12 mouse cellular contexts compared by ENCODE assay signal in the genomic region with DNA sequence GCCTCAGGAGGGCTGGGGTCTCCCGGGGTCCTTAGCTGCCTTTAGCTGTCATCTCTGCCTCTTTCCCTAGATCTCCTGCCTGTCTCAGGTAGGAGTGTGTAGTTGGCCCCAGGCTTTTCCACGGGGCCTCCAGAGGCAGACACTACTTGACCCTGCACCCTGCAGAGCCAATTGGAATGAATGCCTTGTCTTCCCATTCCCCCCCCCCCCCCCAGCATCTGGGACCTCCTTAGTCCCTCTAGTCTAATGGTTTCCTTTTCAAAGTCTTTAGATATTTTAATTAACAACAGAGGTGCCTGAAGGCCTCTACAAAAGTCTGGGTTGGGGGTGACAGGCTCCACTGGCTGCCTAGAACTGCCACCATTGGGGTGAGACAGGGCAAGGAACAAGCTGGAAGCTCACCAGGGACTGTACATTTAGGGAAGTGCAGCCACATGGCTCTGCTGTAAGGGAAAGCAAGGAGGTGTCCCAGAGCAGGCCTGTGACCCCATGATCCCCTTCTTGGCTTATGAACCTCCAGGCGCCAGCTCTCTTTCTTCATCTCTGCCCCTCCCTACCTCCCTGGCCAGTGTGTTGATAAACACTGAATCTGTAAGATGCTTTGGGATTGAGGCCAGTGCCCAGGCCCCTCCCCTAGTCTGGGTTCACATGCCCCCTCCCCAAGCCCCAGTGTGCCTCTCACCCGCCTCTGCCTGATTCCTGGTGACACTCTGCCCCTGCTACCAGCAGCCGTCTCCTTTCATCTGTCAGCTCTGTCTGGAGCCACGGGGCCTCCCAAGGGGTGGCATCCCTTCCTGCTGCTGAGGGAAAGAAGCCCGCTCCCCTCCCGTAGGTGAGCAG. TPM values are rescaled to one million over a fixed set of nuclear protein-coding genes. Genes with fewer than 3 reads are reported as not detected.
DNase-seq lines count a peak whose midpoint lies in the region; ATAC-seq and TF ChIP-seq lines count a peak whose summit lies in the region.
"Had no signal": no experiment of that assay in that cellular context is flagged by ENCODE, and none has a peak within 500 bp of the region (broad histone marks: within the 10 kb centered on the region; RNA-seq: fewer than 3 reads in every experiment).

No protein-coding gene starts in this region.

- TF ChIP-seq POLR2A in limb, embryonic 14.5 days (IDR thresholded peaks at IDR 0.05; ENCODE audit: borderline replicate concordance, extremely low read depth, insufficient read depth, insufficient read length) = no peak

- H3K36me3 ChIP-seq in forebrain, embryonic 12.5 days (replicated peaks) = peaks cover 53% of the 10 kb centered on the region
- H3K36me3 ChIP-seq in forebrain, embryonic 16.5 days (ENCODE audit: control insufficient read depth, insufficient read depth) = peaks cover 7% of the 10 kb centered on the region; the same call in 1 of the 2 replicates
- peaks cover 51% of the 10 kb centered on the region for H3K36me3 ChIP-seq in limb, embryonic 14.5 days (ENCODE audit: control insufficient read depth, insufficient read depth, low read length)
- peaks cover 14% of the 10 kb centered on the region for H3K36me3 ChIP-seq in stomach, embryonic 14.5 days (ENCODE audit: control insufficient read depth, insufficient read depth, low read length)

- H3K9ac ChIP-seq in forebrain, embryonic 12.5 days = peak overlapping the region; percentile 44; the same call in 1 of the 2 replicates
- no peak overlapping the region for H3K9ac ChIP-seq in forebrain, embryonic 16.5 days (replicated peaks; ENCODE audit: low read depth, low read length)
- H3K9ac ChIP-seq in limb, embryonic 14.5 days (ENCODE audit: low read depth, low read length, severe bottlenecking) = peak overlapping the region; percentile 28
- no peak overlapping the region for H3K9ac ChIP-seq in stomach, embryonic 14.5 days (replicated peaks; ENCODE audit: low read depth, low read length)
- H3K9ac ChIP-seq: liver, embryonic 14.5 days had no signal

- H3K27ac ChIP-seq in forebrain, embryonic 12.5 days = peak overlapping the region; percentile 2; the same call in 1 of the 2 replicates
- no peak overlapping the region for H3K27ac ChIP-seq in forebrain, embryonic 16.5 days (ENCODE audit: low read length)
- H3K27ac ChIP-seq in limb, embryonic 14.5 days (replicated peaks; ENCODE audit: low read depth, low read length) = peak overlapping the region; percentile 45; the same call in 1 of the 2 replicates
- 0 out of 2 replicates have a peak overlapping the region, but pooled peaks have one; percentile 69 for H3K27ac ChIP-seq in stomach, embryonic 14.5 days (ENCODE audit: low read length)
- H3K27ac ChIP-seq: liver, embryonic 14.5 days had no signal

- 0 out of 2 replicates have a peak, but pooled peaks cover 8% of the 10 kb centered on the region for H3K27me3 ChIP-seq in forebrain, embryonic 12.5 days
- H3K27me3 ChIP-seq in forebrain, embryonic 16.5 days (replicated peaks; ENCODE audit: control insufficient read depth, insufficient read depth, low read length) = no peaks in the 10 kb centered on the region
- H3K27me3 ChIP-seq in limb, embryonic 14.5 days (ENCODE audit: control insufficient read depth, insufficient read depth, low read length) = no peaks in the 10 kb centered on the region
- no peaks in the 10 kb centered on the region for H3K27me3 ChIP-seq in stomach, embryonic 14.5 days (ENCODE audit: control insufficient read depth, insufficient read depth, low read length)

- peak; percentile 48 to 50 for DNase-seq in lung, adult 18-20 months
- DNase-seq in lung, postnatal 25 days (ENCODE audit: low spot score) = no peak
- no peak for DNase-seq in limb, embryonic 14.5 days (ENCODE audit: low spot score)
- no peak for DNase-seq in adrenal gland, postnatal 10 days
- no peak for DNase-seq in thymus, postnatal 0 days (ENCODE audit: low spot score)
- DNase-seq: adrenal gland, adult 2 months; cerebellum, postnatal 14 days; thymus, postnatal 25 days had no signal

- H3K4me3 ChIP-seq in forebrain, embryonic 12.5 days (replicated peaks) = no peak overlapping the region
- no peak overlapping the region for H3K4me3 ChIP-seq in forebrain, embryonic 16.5 days (replicated peaks; ENCODE audit: low read length)
- H3K4me3 ChIP-seq in limb, embryonic 14.5 days (replicated peaks; ENCODE audit: low read length) = no peak overlapping the region
- no peak overlapping the region for H3K4me3 ChIP-seq in stomach, embryonic 14.5 days (ENCODE audit: low read depth, low read length)

- 21% methylated on average over 8 of the region's 8 CpGs for WGBS in forebrain, embryonic 12.5 days
- 20% methylated on average over 8 of the region's 8 CpGs for WGBS in forebrain, embryonic 16.5 days
- 22% methylated on average over 7 of the region's 8 CpGs for WGBS in limb, embryonic 14.5 days
- 22% methylated on average over 8 of the region's 8 CpGs for WGBS in stomach, embryonic 14.5 days

- ATAC-seq in forebrain, embryonic 12.5 days (ENCODE audit: low FRiP score) = no peak
- ATAC-seq in forebrain, embryonic 16.5 days = no peak
- 0 out of 2 replicates have a peak, but pooled peaks have one; percentile 21 for ATAC-seq in limb, embryonic 14.5 days (ENCODE audit: low FRiP score, low read depth)
- ATAC-seq in stomach, embryonic 14.5 days (ENCODE audit: insufficient number of reproducible peaks, insufficient read depth, low FRiP score, low read depth) = no peak

- no peak overlapping the region for H3K4me2 ChIP-seq in forebrain, embryonic 12.5 days
- H3K4me2 ChIP-seq in forebrain, embryonic 16.5 days (ENCODE audit: low read length) = no peak overlapping the region
- no peak overlapping the region for H3K4me2 ChIP-seq in limb, embryonic 14.5 days (replicated peaks; ENCODE audit: low read depth, low read length, severe bottlenecking)
- H3K4me2 ChIP-seq in stomach, embryonic 14.5 days (replicated peaks; ENCODE audit: low read depth, low read length) = no peak overlapping the region

- H3K4me1 ChIP-seq in forebrain, embryonic 12.5 days = peaks cover 48% of the 10 kb centered on the region
- H3K4me1 ChIP-seq in forebrain, embryonic 16.5 days (replicated peaks; ENCODE audit: control insufficient read depth, insufficient read depth, low read length) = peaks cover 13% of the 10 kb centered on the region
- H3K4me1 ChIP-seq in limb, embryonic 14.5 days (ENCODE audit: control insufficient read depth, insufficient read depth, low read length) = peaks cover 31% of the 10 kb centered on the region
- H3K4me1 ChIP-seq in stomach, embryonic 14.5 days (ENCODE audit: control insufficient read depth, insufficient read depth, low read length) = peaks cover 46% of the 10 kb centered on the region

- no peaks in the 10 kb centered on the region for H3K9me3 ChIP-seq in forebrain, embryonic 12.5 days
- no peaks in the 10 kb centered on the region for H3K9me3 ChIP-seq in forebrain, embryonic 16.5 days (ENCODE audit: control insufficient read depth, low read length)
- no peaks in the 10 kb centered on the region for H3K9me3 ChIP-seq in limb, embryonic 14.5 days (ENCODE audit: control insufficient read depth, low read length)
- H3K9me3 ChIP-seq in stomach, embryonic 14.5 days (ENCODE audit: control insufficient read depth, low read depth, low read length) = no peaks in the 10 kb centered on the region

RNA-seq across cellular contexts. Expression of a gene that starts 8.8 kb away (rescaled TPM):
- 125 and 127 TPM in 2 replicates for polyA plus RNA-seq in forebrain, embryonic 12.5 days (2016; fragmentation: Nextera tagmentation; extraction: Ambion mirVana)
- polyA plus RNA-seq in forebrain, embryonic 16.5 days (2015; fragmentation: Nextera tagmentation; extraction: Ambion mirVana) = 82.8 and 95.0 TPM in 2 replicates
- 101 and 107 TPM in 2 replicates for polyA plus RNA-seq in limb, embryonic 14.5 days (2012; rRNA removed)
- polyA plus RNA-seq in limb, embryonic 14.5 days (2014; fragmentation: Nextera tagmentation; extraction: Ambion mirVana) = 159 and 161 TPM in 2 replicates
- polyA plus RNA-seq in stomach, embryonic 14.5 days (2014; fragmentation: Nextera tagmentation; extraction: Ambion mirVana) = 152 and 165 TPM in 2 replicates
- total RNA-seq in adrenal gland, postnatal 10 days (2021) = 10 to 100 TPM; 47.6 to 51.3 TPM
- 191 and 212 TPM in 2 replicates for polyA plus RNA-seq in thymus, postnatal 0 days (2015; fragmentation: Nextera tagmentation; extraction: Ambion mirVana)

RNA-seq across cellular contexts. Expression of a gene that starts 9.0 kb away (rescaled TPM):
- 73.8 and 74.7 TPM in 2 replicates for polyA plus RNA-seq in forebrain, embryonic 12.5 days (2016; fragmentation: Nextera tagmentation; extraction: Ambion mirVana)
- 91.0 and 118 TPM in 2 replicates for polyA plus RNA-seq in forebrain, embryonic 16.5 days (2015; fragmentation: Nextera tagmentation; extraction: Ambion mirVana)
- polyA plus RNA-seq in limb, embryonic 14.5 days (2012; rRNA removed) = 91.3 and 98.3 TPM in 2 replicates
- polyA plus RNA-seq in limb, embryonic 14.5 days (2014; fragmentation: Nextera tagmentation; extraction: Ambion mirVana) = 48.1 and 51.7 TPM in 2 replicates
- 48.6 and 55.2 TPM in 2 replicates for polyA plus RNA-seq in stomach, embryonic 14.5 days (2014; fragmentation: Nextera tagmentation; extraction: Ambion mirVana)
- total RNA-seq in adrenal gland, postnatal 10 days (2021) = 10 to 100 TPM; 20.0 to 27.4 TPM
- 32.6 and 33.5 TPM in 2 replicates for polyA plus RNA-seq in thymus, postnatal 0 days (2015; fragmentation: Nextera tagmentation; extraction: Ambion mirVana)

RNA-seq across cellular contexts. Expression of a gene that starts 16.6 kb away (rescaled TPM):
- 48.3 and 48.5 TPM in 2 replicates for polyA plus RNA-seq in forebrain, embryonic 12.5 days (2016; fragmentation: Nextera tagmentation; extraction: Ambion mirVana)
- 251 and 347 TPM in 2 replicates for polyA plus RNA-seq in forebrain, embryonic 16.5 days (2015; fragmentation: Nextera tagmentation; extraction: Ambion mirVana)
- 90.1 and 95.1 TPM in 2 replicates for polyA plus RNA-seq in limb, embryonic 14.5 days (2012; rRNA removed)
- 14.1 and 18.3 TPM in 2 replicates for polyA plus RNA-seq in limb, embryonic 14.5 days (2014; fragmentation: Nextera tagmentation; extraction: Ambion mirVana)
- 11.1 and 11.7 TPM in 2 replicates for polyA plus RNA-seq in stomach, embryonic 14.5 days (2014; fragmentation: Nextera tagmentation; extraction: Ambion mirVana)
- total RNA-seq in adrenal gland, postnatal 10 days (2021) = 1 to 10 TPM; 3.8 to 9.5 TPM
- 16.6 and 17.4 TPM in 2 replicates for polyA plus RNA-seq in thymus, postnatal 0 days (2015; fragmentation: Nextera tagmentation; extraction: Ambion mirVana)

RNA-seq across cellular contexts. Expression of a gene that starts 22.4 kb away (rescaled TPM):
- 9.1 and 9.2 TPM in 2 replicates for polyA plus RNA-seq in forebrain, embryonic 12.5 days (2016; fragmentation: Nextera tagmentation; extraction: Ambion mirVana)
- polyA plus RNA-seq in forebrain, embryonic 16.5 days (2015; fragmentation: Nextera tagmentation; extraction: Ambion mirVana) = 7.6 TPM in 2 replicates
- polyA plus RNA-seq in limb, embryonic 14.5 days (2012; rRNA removed) = 18.5 and 21.4 TPM in 2 replicates
- polyA plus RNA-seq in limb, embryonic 14.5 days (2014; fragmentation: Nextera tagmentation; extraction: Ambion mirVana) = 21.8 and 26.2 TPM in 2 replicates
- 33.2 TPM in 2 replicates for polyA plus RNA-seq in stomach, embryonic 14.5 days (2014; fragmentation: Nextera tagmentation; extraction: Ambion mirVana)
- 10 to 100 TPM; 33.0 to 37.3 TPM for total RNA-seq in adrenal gland, postnatal 10 days (2021)
- polyA plus RNA-seq in thymus, postnatal 0 days (2015; fragmentation: Nextera tagmentation; extraction: Ambion mirVana) = 78.7 and 80.4 TPM in 2 replicates

RNA-seq across cellular contexts. Expression of a gene that starts 27.2 kb away (rescaled TPM):
- 0.67 and 0.95 TPM in 2 replicates for polyA plus RNA-seq in forebrain, embryonic 12.5 days (2016; fragmentation: Nextera tagmentation; extraction: Ambion mirVana)
- 0.92 and 4.8 TPM in 2 replicates for polyA plus RNA-seq in forebrain, embryonic 16.5 days (2015; fragmentation: Nextera tagmentation; extraction: Ambion mirVana)
- 11.9 and 19.6 TPM in 2 replicates for polyA plus RNA-seq in limb, embryonic 14.5 days (2012; rRNA removed)
- polyA plus RNA-seq in limb, embryonic 14.5 days (2014; fragmentation: Nextera tagmentation; extraction: Ambion mirVana) = 7.3 and 10.8 TPM in 2 replicates
- polyA plus RNA-seq in stomach, embryonic 14.5 days (2014; fragmentation: Nextera tagmentation; extraction: Ambion mirVana) = 36.9 and 46.6 TPM in 2 replicates
- 10 to 100 TPM in 1 of 2 experiments, 1 to 10 TPM in 1; 9.2 to 17.6 TPM for total RNA-seq in adrenal gland, postnatal 10 days (2021)
- 179 and 229 TPM in 2 replicates for polyA plus RNA-seq in thymus, postnatal 0 days (2015; fragmentation: Nextera tagmentation; extraction: Ambion mirVana)

Comparison
In these comparisons a context has a peak if more than half of its experiments do, and no peak if none do; other contexts are left out.
1. H3K9ac ChIP-seq: peak in forebrain, embryonic 12.5 days (single experiment) and limb, embryonic 14.5 days (single experiment); none in forebrain, embryonic 16.5 days (single experiment) and stomach, embryonic 14.5 days (single experiment).
2. DNase-seq: peak in lung, adult 18-20 months (2 of 2); none in lung, postnatal 25 days (single experiment), limb, embryonic 14.5 days (single experiment), adrenal gland, postnatal 10 days (single experiment) and thymus, postnatal 0 days (single experiment).